Mouse (Mus musculus) limb, embryonic 14.5 days (tissue): Measurements from ENCODE around the gene Baz1a. TPM values are rescaled to one million over a fixed set of nuclear protein-coding genes. Genes with fewer than 3 reads are reported as not detected.

Experiments used
- ATAC-seq: fragments of 200-750 bp; cut with Nextera tagmentation; 2 replicates; pipeline ENCODE4 v1.8.0; 2017; ENCODE audit warnings: low read depth, moderate number of reproducible peaks, moderate TSS enrichment; ENCODE audit not compliant: low FRiP score
- DNase-seq: peaks from one replicate; pipeline ENCODE4 v3.0.0-alpha.2; 2015; ENCODE audit warnings: low spot score
- H3K27ac ChIP-seq: fragments of 300-500 bp; sonication (generic); replicated peaks from 2 replicates; pipeline ENCODE4 v1.5.1; 2014; ENCODE audit warnings: low read depth, mild to moderate bottlenecking, low read length, moderate library complexity, mixed read lengths
- H3K27me3 ChIP-seq: fragments of 300-500 bp; sonication (generic); 2 replicates; pipeline ENCODE4 v1.6.1; 2014; ENCODE audit warnings: low read length, mixed read lengths; ENCODE audit not compliant: control insufficient read depth, insufficient read depth
- H3K36me3 ChIP-seq: fragments of 300-500 bp; sonication (generic); 2 replicates; pipeline ENCODE4 v1.6.1; 2014; ENCODE audit warnings: mild to moderate bottlenecking, low read length, moderate library complexity, mixed read lengths; ENCODE audit not compliant: control insufficient read depth, insufficient read depth
- H3K4me1 ChIP-seq: fragments of 300-500 bp; sonication (generic); 2 replicates; pipeline ENCODE4 v1.6.1; 2014; ENCODE audit warnings: antibody characterized with exemption, low read length, mixed read lengths; ENCODE audit not compliant: control insufficient read depth, insufficient read depth
- H3K4me2 ChIP-seq: fragments of 300-500 bp; sonication (generic); replicated peaks from 2 replicates; pipeline ENCODE4 v1.6.1; 2014; ENCODE audit warnings: low read depth, mild to moderate bottlenecking, low read length, moderate library complexity; ENCODE audit not compliant: severe bottlenecking
- H3K4me3 ChIP-seq: fragments of 300-500 bp; sonication (generic); replicated peaks from 2 replicates; pipeline ENCODE4 v1.5.1; 2014; ENCODE audit warnings: low read length
- H3K9ac ChIP-seq: fragments of 300-500 bp; sonication (generic); 2 replicates; pipeline ENCODE4 v1.6.1; 2014; ENCODE audit warnings: mild to moderate bottlenecking, low read depth, low read length, moderate library complexity; ENCODE audit not compliant: severe bottlenecking
- H3K9me3 ChIP-seq: fragments of 300-500 bp; sonication (generic); 2 replicates; pipeline ENCODE4 v1.6.1; 2016; ENCODE audit warnings: low read length; ENCODE audit not compliant: control insufficient read depth
- POLR2A ChIP-seq: fragments of 200-500 bp; IDR thresholded peaks from 2 replicates; pipeline ENCODE4 v1.8.0; 2012; ENCODE audit warnings: inconsistent platforms, mild to moderate bottlenecking, moderate library complexity, borderline replicate concordance; ENCODE audit not compliant: insufficient read depth, insufficient read length; ENCODE audit errors: extremely low read depth
- WGBS: fragments of 180-500 bp; shearing (Covaris S2); extraction: QIAGEN DNeasy Blood & Tissue Kit; methylation state at CpG from one replicate; pipeline ENCODE4 v1.1.7; 2014; 5-methylcytosine and 5-hydroxymethylcytosine counted together
- polyA plus RNA-seq, 2 experiments: library from polyadenylated mRNA; depleted of rRNA in 1 of 2; stranded (reverse) in 1 of 2; unstranded in 1 of 2; fragments of >200 nt; fragmentation: Nextera tagmentation in 1 of 2; extraction: Ambion mirVana in 1 of 2; gene quantifications; 2 replicates each; pipeline versions ENCODE4 v1.2.1 to v1.2.3; 2012 to 2014

The Baz1a gene
- polyA plus RNA-seq, 2 experiments = 13.3 to 17.9 TPM

DNA sequence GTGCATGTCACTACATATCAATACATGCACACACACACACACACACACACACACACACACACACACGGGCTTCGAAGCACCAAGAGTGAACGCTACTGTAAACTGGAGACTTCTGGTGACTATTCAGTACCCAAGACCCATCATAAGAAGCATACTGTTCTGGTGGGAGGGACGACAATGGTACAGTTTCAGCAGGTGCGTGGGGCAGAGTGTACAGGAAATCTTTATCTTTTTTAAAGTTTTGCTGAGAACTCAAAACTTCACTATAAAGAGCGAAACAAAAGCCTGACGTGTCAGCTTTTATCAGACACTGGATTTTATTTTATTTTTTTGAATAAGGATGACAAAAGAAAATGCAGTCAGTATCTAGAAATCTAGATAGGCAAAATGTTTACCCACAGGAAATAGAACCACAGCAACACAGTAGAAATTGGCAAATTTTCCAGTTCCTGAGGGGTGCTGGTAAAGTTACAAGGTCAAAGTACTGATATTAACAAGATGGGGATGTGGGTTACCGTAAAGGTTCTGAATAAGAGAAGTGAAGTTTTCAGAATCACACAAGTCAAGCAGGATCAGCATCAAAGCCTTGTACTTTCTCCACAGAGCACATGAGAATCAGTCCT lies 35.7 kb upstream of the Baz1a start:
- no peak overlapping the region for H3K4me3 ChIP-seq
- WGBS = 94% methylated on average over 8 of the region's 8 CpGs
- no peak for ATAC-seq

GRCm38 (mm10) chr12:55041011-55041410 lies 26.9 kb upstream of the Baz1a start:
- 71% methylated on average over 15 of the region's 15 CpGs for WGBS
- no peak overlapping the region for H3K9ac ChIP-seq
- DNase-seq (no peak), ATAC-seq (no peak)
- H3K36me3 ChIP-seq = peaks cover 7% of the 10 kb centered on the region; the same call in 1 of the 2 replicates
- no peaks in the 10 kb centered on the region for H3K27me3 ChIP-seq
- H3K4me3 ChIP-seq = no peak overlapping the region
- no peaks in the 10 kb centered on the region for H3K9me3 ChIP-seq
- TF ChIP-seq POLR2A = no peak
- no peak overlapping the region for H3K4me2 ChIP-seq
- no peaks in the 10 kb centered on the region for H3K4me1 ChIP-seq
- no peak overlapping the region for H3K27ac ChIP-seq

More for the DNA sequence above, 35.7 kb upstream of the Baz1a start:
- H3K27ac ChIP-seq = no peak overlapping the region
- peaks cover 16% of the 10 kb centered on the region for H3K36me3 ChIP-seq
- no peaks in the 10 kb centered on the region for H3K4me1 ChIP-seq
- no peak overlapping the region for H3K4me2 ChIP-seq
- H3K9ac ChIP-seq = no peak overlapping the region
- no peaks in the 10 kb centered on the region for H3K9me3 ChIP-seq
- no peak for DNase-seq
- TF ChIP-seq POLR2A = no peak
- no peaks in the 10 kb centered on the region for H3K27me3 ChIP-seq

GRCm38 (mm10) chr12:55027088-55027487 lies 12.9 kb upstream of the Baz1a start:
- no peak for TF ChIP-seq POLR2A
- WGBS = 34% methylated on average over 3 of the region's 3 CpGs
- Histone ChIP-seq H3K4me1 (no peaks in the 10 kb centered on the region), H3K4me2 (no peak overlapping the region), H3K9ac (no peak overlapping the region), H3K36me3 (no peaks in the 10 kb centered on the region), H3K27ac (no peak overlapping the region), H3K27me3 (no peaks in the 10 kb centered on the region), H3K4me3 (no peak overlapping the region), H3K9me3 (no peaks in the 10 kb centered on the region)
- ATAC-seq (no peak), DNase-seq (no peak)

- no peak overlapping the region for H3K4me2 ChIP-seq
- no peaks in the 10 kb centered on the region for H3K4me1 ChIP-seq
- H3K27ac ChIP-seq = no peak overlapping the region
- H3K36me3 ChIP-seq = no peaks in the 10 kb centered on the region
- no peak for DNase-seq
- no peak for ATAC-seq
- no peak overlapping the region for H3K9ac ChIP-seq
- no peak overlapping the region for H3K4me3 ChIP-seq
- H3K27me3 ChIP-seq = no peaks in the 10 kb centered on the region
- TF ChIP-seq POLR2A = no peak
- WGBS = 84% methylated on average over 2 of the region's 2 CpGs
- H3K9me3 ChIP-seq = no peaks in the 10 kb centered on the region
Observed at GRCm38 (mm10) chr12:55023284-55023683, 9.1 kb upstream of the Baz1a start.

DNA sequence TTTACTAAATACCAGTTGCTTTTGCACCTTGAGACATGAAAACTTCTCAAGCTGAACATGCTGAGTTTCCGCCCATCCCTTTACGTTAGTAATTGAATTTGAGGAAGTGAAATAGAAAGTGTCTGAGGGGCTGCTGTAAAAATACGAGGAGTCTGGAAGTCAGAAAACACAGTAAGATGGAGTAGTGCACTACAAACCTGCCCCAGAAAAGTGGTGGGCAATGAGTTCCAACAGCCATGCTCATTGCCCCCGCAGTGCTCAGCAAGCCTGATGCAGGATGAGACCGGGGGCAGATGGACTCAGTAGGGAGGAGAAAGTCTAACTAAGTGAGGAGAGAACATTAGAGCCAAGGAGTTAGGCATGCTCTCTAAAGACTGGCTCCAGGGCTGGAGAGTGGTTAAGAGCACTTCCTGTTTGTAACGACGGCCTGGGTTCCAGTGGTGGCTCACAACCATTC lies 5.3 kb upstream of the Baz1a start:
- no peak overlapping the region for H3K4me3 ChIP-seq
- ATAC-seq (no peak), DNase-seq (no peak)
- 0 out of 2 replicates have a peak, but pooled peaks cover 7% of the 10 kb centered on the region for H3K4me1 ChIP-seq
- no peaks in the 10 kb centered on the region for H3K9me3 ChIP-seq
- no peak overlapping the region for H3K27ac ChIP-seq
- H3K9ac ChIP-seq = no peak overlapping the region
- no peak overlapping the region for H3K4me2 ChIP-seq
- WGBS = 68% methylated on average over 7 of the region's 7 CpGs
- TF ChIP-seq POLR2A = no peak
- H3K36me3 ChIP-seq = no peaks in the 10 kb centered on the region
- no peaks in the 10 kb centered on the region for H3K27me3 ChIP-seq
